Mouse (Mus musculus): ENCODE data around the gene Arhgap27. TPM values are rescaled to one million over a fixed set of nuclear protein-coding genes. Genes with fewer than 3 reads are reported as not detected.

The Arhgap27 gene
- polyA plus RNA-seq, 1 experiment from 2014 or later: 15.6 TPM

DNA sequence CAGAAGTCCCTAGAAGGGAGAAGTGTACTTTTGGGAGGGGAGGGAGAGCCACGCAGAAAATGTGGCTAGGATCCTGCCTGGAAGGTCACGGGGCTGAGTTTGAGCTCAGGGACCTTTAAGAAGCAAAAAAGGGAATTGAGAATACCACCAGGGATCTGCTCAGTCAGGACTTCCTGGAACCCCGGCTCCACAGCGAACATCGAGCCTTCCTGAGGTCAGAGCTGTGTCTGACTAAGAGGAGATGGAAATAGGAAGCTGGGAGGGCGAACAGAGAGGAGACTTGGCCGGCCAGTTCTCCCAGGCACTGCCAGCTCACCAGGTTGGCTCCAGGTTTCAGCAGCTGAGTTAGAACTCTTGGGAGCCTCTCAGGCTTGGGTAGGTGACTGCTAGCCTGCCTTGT lies 81.7 kb downstream of the Arhgap27 start:
- Histone ChIP-seq H3K27me3 (ENCODE audit: control insufficient read depth, insufficient read depth, low read length) (no peaks in the 10 kb centered on the region), H3K4me2 (replicated peaks; ENCODE audit: low read depth, low read length) (no peak overlapping the region), H3K9ac (ENCODE audit: low read depth, low read length) (no peak overlapping the region), H3K9me3 (ENCODE audit: control insufficient read depth, low read length) (no peaks in the 10 kb centered on the region), H3K27ac (ENCODE audit: low read depth, low read length) (no peak overlapping the region), H3K36me3 (ENCODE audit: control insufficient read depth, insufficient read depth, low read length) (no peaks in the 10 kb centered on the region), H3K4me3 (ENCODE audit: low read length) (no peak overlapping the region), H3K4me1 (ENCODE audit: control insufficient read depth, insufficient read depth, low read length) (peaks cover 8% of the 10 kb centered on the region; the same call in 1 of the 2 replicates)
- WGBS: 66% methylated on average over 7 of the region's 7 CpGs
- ATAC-seq (ENCODE audit: low FRiP score, low TSS enrichment): no peak

Other genes with a start within 250 kb of the Arhgap27 start
- 7.1 and 8.9 TPM in 2 replicates for gene Hexim1, start 247.5 kb downstream of the Arhgap27 start, polyA plus RNA-seq (2014; fragmentation: Nextera tagmentation; extraction: Ambion mirVana)
- gene Hexim2, start 231.3 kb downstream of the Arhgap27 start, polyA plus RNA-seq (2014; fragmentation: Nextera tagmentation; extraction: Ambion mirVana): 8.3 and 10.3 TPM in 2 replicates
- 1.1 and 4.0 TPM in 2 replicates for gene Fmnl1, start 192.6 kb downstream of the Arhgap27 start, polyA plus RNA-seq (2014; fragmentation: Nextera tagmentation; extraction: Ambion mirVana)
- 0.26 and 0.29 TPM in 2 replicates for gene 1700023F06Rik, start 155.1 kb downstream of the Arhgap27 start, polyA plus RNA-seq (2014; fragmentation: Nextera tagmentation; extraction: Ambion mirVana)
- gene Spata32, start 145.3 kb downstream of the Arhgap27 start, polyA plus RNA-seq (2014; fragmentation: Nextera tagmentation; extraction: Ambion mirVana): not detected in 2 replicates
- 3.3 and 4.8 TPM in 2 replicates for gene Map3k14, start 96.2 kb downstream of the Arhgap27 start, polyA plus RNA-seq (2014; fragmentation: Nextera tagmentation; extraction: Ambion mirVana)
- 5.0 and 8.9 TPM in 2 replicates for gene Plekhm1, start 49.0 kb upstream of the Arhgap27 start, polyA plus RNA-seq (2014; fragmentation: Nextera tagmentation; extraction: Ambion mirVana)
- not detected in 2 replicates for gene Lrrc37a, start 140.9 kb upstream of the Arhgap27 start, polyA plus RNA-seq (2014; fragmentation: Nextera tagmentation; extraction: Ambion mirVana)

Measured in kidney, embryonic 14.5 days (tissue).